Mouse (Mus musculus) urinary bladder, postnatal 14 days (tissue): ENCODE measurements around the gene Itpr2.
A peak's percentile ranks its signal among the peaks of the same experiment; 100 is the strongest.

ENCODE experiments used
- DNase-seq: peaks from one replicate; pipeline ENCODE4 v3.0.0; 2021; ENCODE audit warnings: low spot score

The Itpr2 gene

DNA sequence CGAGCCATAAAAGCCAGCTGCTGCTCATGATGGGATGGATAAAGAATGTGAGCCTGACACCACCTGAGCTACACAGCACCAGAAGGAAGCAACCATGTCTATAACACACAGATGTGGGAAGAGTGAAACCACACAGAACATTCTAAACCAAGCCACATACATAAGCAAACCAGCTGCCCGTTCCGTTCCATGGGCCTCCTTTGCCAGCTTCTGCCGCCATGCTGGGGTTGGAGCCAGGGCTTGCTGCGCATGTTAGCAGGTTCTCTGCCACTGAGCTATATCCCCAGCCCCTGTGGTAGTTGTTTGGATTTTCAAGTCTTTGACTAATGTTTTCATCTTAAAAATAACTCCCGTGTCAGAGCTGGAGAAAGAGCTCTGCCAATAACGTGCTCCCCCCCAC lies 87.9 kb downstream of the Itpr2 start:
- no peak for DNase-seq

DNA sequence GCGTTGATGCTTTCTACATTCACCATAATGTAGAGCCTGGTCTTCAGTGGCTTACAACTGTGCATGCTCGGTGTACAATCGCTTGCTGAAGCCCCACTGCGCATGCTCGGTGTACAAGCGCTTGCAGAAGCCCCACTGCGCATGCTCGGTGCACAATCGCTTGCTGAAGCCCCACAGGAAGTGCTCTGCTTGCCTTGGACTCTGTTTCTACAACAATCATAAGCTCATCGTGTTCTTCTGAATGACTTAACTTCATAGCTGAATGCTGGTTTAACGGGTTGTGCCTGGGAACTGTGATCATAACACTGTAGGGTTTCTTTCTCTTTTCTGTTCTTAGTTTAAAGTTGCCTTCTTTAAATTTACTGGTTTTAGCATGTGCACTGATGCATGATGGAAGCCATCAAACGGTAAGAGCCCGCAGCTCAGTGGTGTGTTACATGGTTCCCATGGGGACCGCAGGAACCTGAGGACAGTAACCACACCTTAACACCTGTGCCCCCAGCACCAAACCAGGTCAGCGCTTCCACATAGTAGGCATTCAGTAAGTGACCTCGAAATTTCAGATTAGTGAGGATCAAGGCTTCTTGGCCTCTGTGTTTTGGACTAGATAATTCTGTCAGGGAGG lies 90.5 kb downstream of the Itpr2 start:
- DNase-seq, result no peak

DNA sequence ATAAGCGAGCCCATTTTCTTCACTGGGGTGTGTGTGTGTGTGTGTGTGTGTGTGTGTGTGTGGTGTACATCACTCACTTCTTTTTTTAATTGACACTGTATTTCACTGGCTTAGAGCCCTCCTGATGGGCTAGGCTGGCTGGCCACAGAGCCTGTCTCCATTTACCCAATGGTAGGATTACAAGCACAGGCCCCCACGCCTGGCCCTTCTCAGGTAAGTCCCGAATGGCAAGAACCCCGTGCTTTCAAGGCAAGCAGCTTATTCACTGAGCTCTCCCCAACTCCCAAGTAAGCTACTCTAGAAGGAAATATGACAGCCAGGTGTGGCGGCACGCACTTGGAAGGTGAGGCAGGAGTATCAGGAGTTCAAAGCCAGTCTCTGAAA lies 91.6 kb downstream of the Itpr2 start:
- DNase-seq, result no peak

DNA sequence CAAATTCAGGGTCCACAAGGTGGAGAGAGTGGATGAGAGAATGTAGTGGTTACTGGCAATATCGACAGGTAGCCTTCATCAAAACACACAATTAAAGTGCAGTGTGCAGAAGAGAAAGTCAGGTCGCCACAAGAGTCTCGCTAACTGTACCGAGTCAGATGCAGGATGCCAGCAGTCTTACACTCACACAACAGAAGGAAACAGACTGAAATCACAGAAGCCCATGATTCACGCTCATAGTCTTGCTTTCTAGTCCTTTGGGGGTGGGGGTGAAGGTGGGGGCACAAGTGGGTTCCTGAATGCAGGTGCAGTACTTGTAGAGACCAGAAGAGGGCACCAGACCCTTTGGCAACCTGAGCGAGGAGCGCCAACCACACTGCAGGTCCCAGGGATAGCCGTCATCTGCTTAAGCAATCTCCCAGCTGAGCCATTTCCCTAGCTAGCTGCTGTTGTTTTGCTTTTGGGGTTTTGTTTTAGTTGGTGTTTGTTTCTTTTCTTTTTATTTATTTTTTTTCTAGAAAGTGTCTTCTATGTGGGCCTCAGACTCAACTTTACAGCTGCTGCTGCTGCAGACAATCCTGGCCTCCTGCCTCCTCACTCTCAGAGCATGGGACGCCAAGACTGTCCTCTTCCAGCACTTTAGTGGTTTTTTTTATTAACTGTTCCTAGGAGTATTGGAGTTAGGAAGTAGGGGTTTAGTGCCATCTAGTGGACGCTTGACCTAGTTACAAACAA lies 92.2 kb downstream of the Itpr2 start:
- peak; percentile 80 for DNase-seq

DNA sequence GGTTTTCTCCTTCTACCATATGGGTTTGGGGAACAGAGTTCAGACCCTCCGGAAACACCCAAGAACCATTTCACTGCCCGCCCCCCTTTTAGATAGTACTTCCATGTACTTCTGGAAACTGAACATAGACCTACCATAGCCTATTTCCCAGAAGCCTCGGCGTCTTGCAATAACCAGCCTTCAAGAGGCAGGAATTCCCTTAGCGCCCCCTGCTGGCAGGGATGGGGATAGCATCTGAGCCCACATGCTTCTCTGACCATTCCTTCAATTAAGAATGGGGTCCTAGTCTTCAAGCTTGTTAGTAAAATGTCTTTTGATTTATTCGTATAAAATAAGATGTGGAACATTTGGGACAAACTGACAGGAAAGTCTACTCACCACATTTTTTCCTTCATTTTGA lies 96.6 kb downstream of the Itpr2 start:
- DNase-seq, result peak; percentile 28

DNA sequence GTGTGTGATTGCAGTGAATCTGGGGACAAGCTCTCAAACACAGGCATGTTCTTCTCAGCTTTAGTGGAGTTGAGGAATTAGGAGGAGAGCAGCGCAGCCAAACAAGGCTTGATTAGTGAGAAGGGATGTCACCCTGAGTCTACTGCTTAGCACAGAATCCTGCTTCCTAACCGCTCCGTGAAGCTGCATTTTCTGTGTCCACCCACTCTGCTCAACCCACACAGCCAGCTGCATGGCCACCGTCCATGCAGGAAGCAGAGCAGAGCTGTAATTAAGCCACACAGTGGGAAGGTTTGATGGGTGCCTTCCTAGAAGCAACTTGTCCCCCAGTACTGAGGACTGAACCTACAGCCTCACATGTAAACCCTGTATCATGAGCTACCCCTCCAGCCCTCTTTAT lies 97.1 kb downstream of the Itpr2 start:
- no peak for DNase-seq

DNA sequence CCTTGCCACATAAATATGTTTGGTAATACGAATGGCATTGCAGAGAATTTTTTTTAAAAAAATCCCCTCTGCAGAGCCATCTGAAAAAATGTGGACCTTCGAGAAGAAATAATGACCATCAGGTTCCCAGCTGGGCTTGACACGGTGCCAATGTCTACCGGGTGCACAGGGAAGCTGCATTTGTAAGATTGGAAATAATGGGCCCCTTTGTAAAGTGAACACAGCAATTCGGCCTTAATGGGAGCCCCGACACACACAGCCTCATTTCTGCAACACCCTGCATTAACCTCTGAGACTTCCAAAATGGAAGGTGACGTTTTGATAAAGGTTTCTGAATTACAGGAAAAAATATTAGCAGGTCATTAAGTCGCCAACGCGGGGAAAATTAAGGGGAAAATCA lies 97.9 kb downstream of the Itpr2 start:
- DNase-seq, result no peak

DNA sequence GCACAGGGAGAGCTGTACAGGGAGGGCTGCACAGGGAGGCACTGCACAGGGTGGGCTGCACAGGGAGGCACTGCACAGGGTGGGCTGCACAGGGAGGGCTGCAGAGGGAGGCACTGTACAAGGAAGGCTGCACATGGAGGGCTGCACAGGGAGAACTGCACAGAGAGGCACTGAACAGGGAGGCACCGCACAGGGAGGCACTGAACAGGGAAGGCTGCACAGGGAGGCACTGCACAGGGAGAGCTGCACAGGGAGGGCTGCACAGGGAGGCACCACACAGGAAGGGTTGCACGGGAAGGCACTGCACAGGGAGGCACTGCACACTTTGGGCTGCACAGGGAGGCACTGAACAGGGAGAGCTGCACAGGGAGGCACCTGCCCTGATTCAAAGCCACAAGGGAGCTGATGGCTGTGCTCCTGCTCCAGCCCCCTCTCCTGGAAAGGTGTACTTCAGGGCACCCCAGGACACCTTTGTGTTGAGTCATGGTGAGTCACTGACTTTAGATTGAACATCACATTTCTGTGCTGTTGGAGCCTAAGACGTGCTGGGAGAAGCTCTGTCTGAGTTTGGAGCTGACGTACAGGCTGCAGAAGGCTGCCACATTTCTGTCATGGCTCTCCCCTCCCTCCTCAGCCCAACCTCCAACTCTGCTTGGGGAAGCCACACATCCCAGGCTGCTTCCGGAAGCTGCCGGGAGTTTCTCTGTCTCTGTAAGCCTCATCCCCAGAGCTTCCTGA lies 98.9 kb downstream of the Itpr2 start:
- DNase-seq, result peak; percentile 39

DNA sequence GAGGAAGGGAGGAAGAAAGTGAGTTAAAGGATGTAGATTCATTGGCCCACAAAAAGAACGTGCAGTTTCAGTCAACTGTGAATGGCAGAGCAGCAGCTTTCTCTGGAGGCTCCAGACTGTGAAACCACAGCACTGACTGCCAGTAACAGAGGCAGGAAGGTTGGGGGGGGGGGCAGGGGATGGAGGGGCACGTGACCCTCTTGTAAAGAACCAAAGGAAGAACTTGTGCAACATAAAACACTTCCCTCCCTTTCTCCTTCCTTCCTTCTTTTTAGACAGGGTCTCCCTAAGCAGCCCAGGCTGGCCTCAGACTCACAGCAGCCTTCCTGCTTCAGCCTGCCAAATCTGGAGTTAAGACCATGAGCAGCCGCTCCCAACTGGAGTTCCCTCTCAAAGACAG lies 104.2 kb downstream of the Itpr2 start:
- DNase-seq, result no peak

DNA sequence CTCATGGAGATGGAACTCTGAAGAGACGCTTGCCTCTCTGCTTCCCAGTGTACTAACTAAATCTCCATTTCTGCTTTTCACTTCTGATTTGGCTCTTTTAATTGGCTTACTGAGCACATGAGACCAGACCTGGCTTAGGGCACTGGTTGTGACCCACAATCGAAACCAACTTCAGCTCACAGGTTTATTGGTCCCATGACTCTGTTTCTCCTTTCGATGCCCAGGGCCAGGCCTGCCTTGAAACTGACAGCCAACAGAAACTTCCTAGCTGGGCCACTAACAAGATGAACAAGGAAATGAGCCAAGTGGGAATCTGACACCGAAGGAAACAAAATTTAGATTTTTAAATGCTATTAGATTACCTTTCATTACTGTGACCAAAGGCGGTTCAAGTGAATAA lies 105.8 kb downstream of the Itpr2 start:
- no peak for DNase-seq

DNA sequence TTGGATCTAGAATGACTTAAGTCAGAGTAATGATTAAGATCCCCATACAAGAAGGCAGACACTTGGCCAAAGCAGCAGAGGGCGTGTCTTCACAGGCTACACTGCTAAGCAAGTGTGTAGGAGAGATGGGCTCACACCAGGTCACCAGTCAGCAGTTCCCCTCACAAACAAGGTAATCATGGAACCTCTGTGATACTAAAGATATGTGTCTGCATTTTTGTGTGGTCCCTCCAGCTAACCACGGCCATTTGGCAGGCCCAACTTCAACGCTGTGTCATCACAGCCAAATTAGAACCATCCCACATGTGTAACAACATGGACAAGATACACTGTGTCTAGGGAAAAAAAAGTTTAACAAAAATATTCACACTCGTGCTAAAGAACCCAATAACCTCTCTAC lies 106.4 kb downstream of the Itpr2 start:
- no peak for DNase-seq

DNA sequence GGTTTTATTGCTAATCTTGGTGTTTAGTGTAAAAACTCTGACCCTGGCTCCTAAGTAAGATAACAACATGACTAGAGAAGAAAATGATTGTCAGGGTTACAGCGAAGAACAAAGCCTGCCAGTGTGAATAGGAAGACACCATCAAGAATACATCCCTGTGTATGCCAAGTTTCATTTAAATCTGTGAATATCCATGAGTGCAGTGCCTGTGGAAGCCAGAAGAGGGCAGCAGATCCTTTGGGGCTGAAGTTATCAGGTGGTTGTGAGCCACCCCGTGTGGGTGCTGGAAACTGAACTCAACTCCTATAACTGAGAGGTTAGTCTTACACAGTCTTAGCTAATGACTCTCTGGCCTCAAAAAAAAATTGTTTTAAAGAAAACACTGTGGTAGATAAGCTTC lies 109.8 kb downstream of the Itpr2 start:
- DNase-seq, result no peak

DNA sequence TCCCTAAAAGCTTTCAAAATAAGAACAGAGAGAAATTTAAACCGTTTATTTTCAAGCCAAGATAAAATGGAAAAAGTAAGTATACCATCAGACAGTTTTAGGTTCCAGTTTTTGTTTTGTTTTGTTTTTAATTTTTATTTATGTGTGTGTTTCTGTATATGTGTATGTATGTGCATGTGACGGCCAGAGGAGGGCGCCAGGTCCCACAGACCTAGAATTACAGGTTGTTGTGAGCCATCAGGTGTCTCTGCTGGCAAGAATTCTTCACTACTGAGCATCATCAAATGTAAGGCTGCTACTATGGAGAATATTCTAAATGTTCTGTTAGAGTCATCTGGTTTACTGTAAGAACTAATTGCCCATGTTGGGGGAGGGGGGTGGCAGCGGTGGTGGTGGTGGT lies 111.9 kb downstream of the Itpr2 start:
- no peak for DNase-seq

DNA sequence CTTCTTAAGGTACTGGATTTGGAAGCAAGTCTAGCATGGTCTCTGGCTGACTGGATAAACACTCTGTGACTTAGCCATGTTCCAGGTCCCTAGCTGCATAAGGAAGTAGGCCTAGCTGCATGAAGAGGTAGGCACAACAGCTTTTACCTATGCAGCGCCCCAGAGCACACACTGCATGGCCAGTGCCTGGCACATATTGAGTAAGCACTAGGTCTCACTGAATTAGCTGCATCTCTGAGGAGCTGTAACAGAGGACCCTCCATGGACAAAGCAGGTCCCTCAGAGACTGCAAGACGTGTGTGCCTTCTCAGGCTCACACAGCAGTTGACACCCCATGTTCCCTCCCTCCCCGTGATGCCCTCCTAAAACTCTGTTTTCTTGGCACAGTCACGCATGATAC lies 114.0 kb downstream of the Itpr2 start:
- DNase-seq, result no peak

DNA sequence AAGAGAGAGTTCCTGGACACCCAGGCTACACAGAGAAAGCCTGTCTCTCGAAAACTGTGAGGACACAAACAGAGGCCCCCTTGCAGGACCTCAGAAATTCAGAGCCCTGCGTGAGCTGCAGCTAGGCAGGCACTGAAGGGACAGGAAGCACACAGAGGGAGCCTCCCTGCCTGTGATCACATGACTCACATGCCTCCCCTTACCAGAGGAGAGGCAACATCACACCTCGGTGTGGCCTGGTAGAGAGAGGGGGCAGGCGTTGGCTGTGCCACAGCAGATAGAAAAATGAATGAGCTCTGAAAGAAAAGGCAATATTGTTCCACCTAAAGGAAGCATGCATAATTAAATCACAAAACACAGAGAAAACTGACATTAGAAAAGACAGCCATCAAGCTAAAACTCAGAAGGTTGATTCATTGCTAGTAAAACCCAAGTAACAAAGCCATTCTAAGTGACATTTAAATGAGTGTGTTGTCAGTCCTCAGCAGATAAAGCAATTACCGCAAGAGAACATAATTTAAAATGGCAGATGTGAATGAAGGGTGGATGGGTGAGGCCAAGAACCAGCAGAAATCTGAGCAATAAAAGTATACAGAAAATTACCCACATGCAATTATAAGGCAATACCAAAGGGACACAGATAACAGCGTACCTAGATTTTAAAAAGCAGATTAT lies 114.8 kb downstream of the Itpr2 start:
- no peak for DNase-seq

DNA sequence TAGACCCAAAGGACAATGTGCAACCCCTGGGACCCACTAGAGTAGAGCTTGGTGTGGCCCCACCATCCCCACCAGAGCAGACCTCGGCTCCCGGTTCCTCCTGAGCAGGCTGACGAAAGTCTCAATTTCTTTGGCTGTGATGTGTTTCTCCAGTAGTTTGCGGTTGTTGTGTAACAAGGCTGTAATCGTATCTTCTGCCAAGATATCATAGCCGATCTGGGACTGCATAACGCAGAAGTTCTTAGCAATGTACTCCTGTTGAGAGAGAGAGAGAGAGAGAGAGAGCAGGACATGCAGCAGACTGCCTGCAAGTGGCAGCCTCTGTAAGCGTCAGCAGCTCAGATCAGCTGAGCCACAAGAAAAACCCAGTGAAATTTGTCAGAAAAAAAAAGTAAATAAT lies 122.8 kb downstream of the Itpr2 start:
- no peak for DNase-seq

DNA sequence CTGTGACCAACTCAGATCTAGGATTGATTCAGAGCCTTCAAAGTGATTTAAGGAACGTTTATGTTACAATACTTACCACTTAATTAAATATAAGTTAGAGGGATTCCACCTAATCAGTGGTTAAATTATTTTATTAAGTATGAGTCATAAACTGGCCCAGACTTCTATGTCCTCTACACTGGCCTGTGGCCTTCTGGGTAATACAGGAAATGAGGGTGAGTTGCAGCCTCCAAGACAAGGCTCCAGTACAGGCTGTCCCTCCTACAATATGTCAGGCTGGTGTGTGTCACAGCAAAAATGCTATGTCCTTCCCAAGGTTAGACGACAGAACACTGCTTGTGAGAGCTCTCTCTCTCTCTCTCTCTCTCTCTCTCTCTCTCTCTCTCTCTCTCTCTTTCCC lies 130.5 kb downstream of the Itpr2 start:
- no peak for DNase-seq

DNA sequence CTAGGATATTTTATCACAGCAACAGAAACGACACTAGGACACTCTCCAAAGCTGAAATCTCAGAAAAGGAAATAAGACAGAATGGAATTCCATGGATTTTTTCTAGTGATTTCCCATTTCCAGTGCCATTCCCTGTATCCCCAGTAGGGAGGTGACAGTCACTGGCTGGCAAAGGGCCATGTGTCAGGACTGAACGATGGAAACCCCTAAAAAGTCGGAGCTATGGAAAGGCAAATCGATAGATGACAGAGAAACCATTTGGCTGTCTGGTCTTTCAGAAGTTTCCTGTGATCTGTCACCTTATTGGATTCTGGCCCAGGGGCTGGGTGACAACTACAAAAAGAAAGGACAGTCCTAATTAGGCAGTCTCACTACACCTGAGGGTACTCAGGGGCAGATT lies 135.8 kb downstream of the Itpr2 start:
- no peak for DNase-seq

DNA sequence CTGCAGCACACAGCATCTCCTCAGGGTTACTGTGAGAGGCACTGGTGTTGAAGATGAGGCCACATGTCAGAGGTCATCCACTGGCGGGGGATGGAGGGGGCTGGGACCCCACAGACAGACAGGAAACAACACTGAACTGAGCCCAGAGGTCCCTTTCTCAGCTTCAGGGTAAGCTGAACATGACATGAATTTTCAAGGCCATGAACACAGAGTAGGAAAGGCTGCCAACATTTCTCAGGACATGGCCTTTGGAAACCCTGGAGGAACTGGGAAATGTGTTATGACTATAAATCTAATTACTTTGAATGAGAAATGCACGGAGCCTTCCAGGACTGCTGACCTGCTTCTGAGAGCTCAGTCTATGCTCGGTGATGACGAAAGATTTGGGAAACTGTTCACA lies 144.1 kb downstream of the Itpr2 start:
- no peak for DNase-seq

DNA sequence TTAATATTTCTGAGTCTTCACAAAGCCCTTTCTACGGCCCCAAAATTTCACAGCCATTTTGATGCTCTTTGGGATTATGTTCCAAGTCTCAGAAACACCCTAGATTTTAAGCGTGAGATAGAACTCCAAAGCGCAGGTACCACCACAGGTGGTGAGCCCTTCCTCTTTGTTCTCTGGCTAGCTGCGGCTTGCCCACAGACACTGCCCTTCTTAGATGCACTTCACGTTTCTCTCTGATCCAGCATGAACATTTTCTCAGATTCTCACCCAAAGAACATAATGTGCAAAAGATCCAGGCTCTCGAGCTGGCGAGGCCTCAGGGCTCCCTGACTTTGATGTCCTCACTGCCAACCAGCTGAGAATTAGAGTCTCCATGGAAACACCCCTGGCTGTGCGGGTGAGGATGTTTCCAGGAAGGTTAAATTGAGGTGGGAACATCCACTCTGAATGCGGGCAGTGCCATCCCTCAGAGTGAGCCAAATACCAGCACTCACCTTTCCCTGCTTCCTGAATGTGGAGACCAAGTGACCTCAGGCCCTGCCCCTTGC lies 149.7 kb downstream of the Itpr2 start:
- no peak for DNase-seq

DNA sequence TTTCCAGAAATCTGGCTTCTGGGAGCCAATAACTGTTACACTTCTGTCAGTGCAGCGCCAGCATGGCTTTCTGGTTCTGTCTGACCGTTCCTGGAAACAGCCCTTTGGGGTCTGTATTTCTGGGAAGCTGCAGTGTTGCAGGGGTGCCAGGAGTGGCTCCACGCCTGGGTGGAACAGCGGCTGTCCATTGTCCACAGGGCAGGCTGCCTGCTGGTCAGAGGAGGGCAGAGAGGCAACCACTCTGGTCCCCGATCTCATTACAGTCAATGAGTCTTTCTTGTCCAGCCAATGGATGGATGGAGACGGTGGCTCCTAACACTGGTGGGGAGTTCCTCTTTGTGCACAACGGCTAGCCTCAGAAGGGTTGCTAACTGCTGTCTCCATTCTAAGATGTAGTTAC lies 150.2 kb downstream of the Itpr2 start:
- DNase-seq, result no peak

DNA sequence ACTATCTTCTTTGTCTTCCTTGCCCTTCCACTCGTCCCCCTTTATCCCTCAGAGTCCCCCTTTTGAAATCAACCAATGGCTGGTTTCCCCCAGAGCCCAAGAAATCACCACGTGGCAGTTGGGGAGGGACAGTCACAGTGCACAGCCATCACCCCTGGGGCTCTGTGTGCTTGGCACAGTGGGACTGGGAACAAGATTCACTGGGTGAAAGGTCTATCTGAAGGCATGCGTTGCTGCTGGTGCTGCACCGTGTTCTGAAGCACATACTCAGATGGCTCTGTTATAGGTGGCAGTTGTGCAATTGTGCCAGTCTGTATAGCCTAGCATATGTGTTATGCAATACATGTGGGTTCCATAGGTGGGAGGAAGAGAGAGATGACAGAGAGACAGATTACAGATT lies 154.5 kb downstream of the Itpr2 start:
- DNase-seq, result no peak
